Mouse (Mus musculus) adrenal gland, postnatal 10 days (tissue): Measurements from ENCODE around the gene Fam189a1. TPM values are rescaled to one million over a fixed set of nuclear protein-coding genes. Genes with fewer than 3 reads are reported as not detected.

Source experiments
- DNase-seq: peaks from one replicate; pipeline ENCODE4 v3.0.0; 2021; ENCODE audit warnings: mixed read lengths
- microRNA-seq: library from miRNA; unstranded; fragments of <30 nt; microRNA quantifications from one replicate; pipeline ENCODE4 v1.2.0, GENCODE M21; 2021
- total RNA-seq, 2 experiments: library from RNA; stranded (reverse); gene quantifications; 2 replicates each; pipeline ENCODE4 v1.2.3; 2021

The Fam189a1 gene
- total RNA-seq, 2 experiments from 2014 or later: 0.60 to 1.2 TPM

- DNase-seq: peak; percentile 65
These were observed 430.2 kb downstream of the Fam189a1 start for GRCm38 (mm10) chr7:64725967-64726695.

- no peak for DNase-seq
These were observed 432.0 kb downstream of the Fam189a1 start for GRCm38 (mm10) chr7:64724409-64724808.

GRCm38 (mm10) chr7:64723313-64723712, 433.1 kb downstream of the Fam189a1 start:
- no peak for DNase-seq

- DNase-seq: no peak
These were observed 440.1 kb downstream of the Fam189a1 start for GRCm38 (mm10) chr7:64716286-64716685.

GRCm38 (mm10) chr7:64709520-64710262, 446.7 kb downstream of the Fam189a1 start:
- DNase-seq: no peak

GRCm38 (mm10) chr7:64708176-64708575, 448.2 kb downstream of the Fam189a1 start:
- no peak for DNase-seq

Small RNA genes within 50 kb of the gene (microRNA-seq; reads per million reads assigned to microRNA genes)
- not detected for gene Gm25249
